Mouse (Mus musculus) liver, adult 2 months (tissue): ENCODE results near the gene 4930563M21Rik. TPM values are rescaled to one million over a fixed set of nuclear protein-coding genes. Genes with fewer than 3 reads are reported as not detected.
"Not testable (repeated sequence)": the region's sequence is repeated elsewhere in the genome, so short reads cannot be mapped to it uniquely, and the experiment has no call there.

Experiments
- DNase-seq: peaks from one replicate; pipeline ENCODE4 v3.0.0-alpha.2; 2011; ENCODE audit warnings: low read depth, low spot score; ENCODE audit errors: extremely low read depth
- H3K27ac ChIP-seq: fragments of 200-500 bp; replicated peaks from 2 replicates; pipeline ENCODE4 v1.5.1; 2012; ENCODE audit warnings: low read depth, mild to moderate bottlenecking, control low read depth, inconsistent platforms, low read length; ENCODE audit not compliant: insufficient read depth
- H3K27me3 ChIP-seq: fragments of 200-500 bp; 2 replicates; pipeline ENCODE4 v1.6.1; 2012; ENCODE audit warnings: mild to moderate bottlenecking, moderate library complexity, low read length, inconsistent platforms; ENCODE audit not compliant: control insufficient read depth, insufficient read depth
- H3K36me3 ChIP-seq: fragments of 200-500 bp; 2 replicates; pipeline ENCODE4 v1.6.1; 2012; ENCODE audit warnings: low read length, inconsistent platforms; ENCODE audit not compliant: control insufficient read depth, insufficient read depth
- H3K4me1 ChIP-seq: fragments of 200-500 bp; 2 replicates; pipeline ENCODE4 v1.6.1; 2011; ENCODE audit warnings: low read length; ENCODE audit not compliant: control insufficient read depth, insufficient read depth
- H3K4me3 ChIP-seq: fragments of 200-500 bp; 2 replicates; pipeline ENCODE4 v1.5.1; 2011; ENCODE audit warnings: low read depth, mild to moderate bottlenecking, control low read depth, low read length, moderate library complexity; ENCODE audit not compliant: insufficient read depth
- H3K79me2 ChIP-seq: fragments of 200-500 bp; 2 replicates; pipeline ENCODE4 v1.6.1; 2012; ENCODE audit warnings: inconsistent platforms, mild to moderate bottlenecking, low read length, moderate library complexity; ENCODE audit not compliant: control insufficient read depth, insufficient read depth
- H3K9ac ChIP-seq: fragments of 200-500 bp; 2 replicates; pipeline ENCODE4 v1.6.1; 2012; ENCODE audit warnings: low read depth, mild to moderate bottlenecking, control low read depth, inconsistent platforms, low read length
- CTCF ChIP-seq: fragments of 200-500 bp; IDR thresholded peaks from 2 replicates; pipeline ENCODE4 v1.5.1; 2011; ENCODE audit warnings: low read depth, low read length, control low read depth
- POLR2A ChIP-seq: fragments of 200-500 bp; IDR thresholded peaks from 2 replicates; pipeline ENCODE4 v1.6.1; 2011; ENCODE audit warnings: low read length, control low read depth; ENCODE audit not compliant: insufficient read depth; ENCODE audit errors: extremely low read depth
- WGBS: fragments of 180-500 bp; shearing (Covaris S2); methylation state at CpG from one replicate; pipeline ENCODE4 v1.1.7; 2018; 5-methylcytosine and 5-hydroxymethylcytosine counted together
- polyA plus RNA-seq: library from polyadenylated mRNA; depleted of rRNA; stranded (reverse); fragments of >200 nt; gene quantifications from 2 replicates; pipeline ENCODE4 v1.2.3, GENCODE M21; 2012
- total RNA-seq: library from RNA; depleted of rRNA; stranded (reverse); fragments of >200 nt; gene quantifications from 2 replicates; pipeline ENCODE4 v1.2.3, GENCODE M21; 2014

The 4930563M21Rik gene
- total and polyA plus RNA-seq, 2 experiments = not detected

GRCm38 (mm10) chr9:56032219-56032618, 21.9 kb upstream of the 4930563M21Rik start:
- Histone ChIP-seq H3K4me3 (no peak overlapping the region), H3K27ac (no peak overlapping the region), H3K36me3 (no peaks in the 10 kb centered on the region), H3K9ac (no peak overlapping the region), H3K27me3 (no peaks in the 10 kb centered on the region), H3K4me1 (no peaks in the 10 kb centered on the region; the same call in 1 of the 2 replicates), H3K79me2 (no peaks in the 10 kb centered on the region)
- 73% methylated on average over 3 of the region's 3 CpGs for WGBS
- DNase-seq = no peak
- TF ChIP-seq POLR2A = no peak
- no peak for TF ChIP-seq CTCF

GRCm38 (mm10) chr9:56027292-56027691, 16.9 kb upstream of the 4930563M21Rik start:
- DNase-seq = no peak
- Histone ChIP-seq H3K9ac (no peak overlapping the region), H3K4me3 (peak overlapping the region; percentile 31; the same call in 1 of the 2 replicates), H3K27ac (no peak overlapping the region), H3K36me3 (no peaks in the 10 kb centered on the region), H3K79me2 (no peaks in the 10 kb centered on the region), H3K4me1 (no peaks in the 10 kb centered on the region; the same call in 1 of the 2 replicates), H3K27me3 (no peaks in the 10 kb centered on the region)
- 78% methylated on average over 16 of the region's 16 CpGs for WGBS
- no peak for TF ChIP-seq CTCF
- TF ChIP-seq POLR2A = no peak

GRCm38 (mm10) chr9:56024772-56025171, 14.4 kb upstream of the 4930563M21Rik start:
- Histone ChIP-seq H3K79me2 (no peaks in the 10 kb centered on the region), H3K27ac (no peak overlapping the region), H3K4me1 (no peaks in the 10 kb centered on the region), H3K9ac (no peak overlapping the region), H3K36me3 (no peaks in the 10 kb centered on the region), H3K4me3 (no peak overlapping the region), H3K27me3 (no peaks in the 10 kb centered on the region)
- no peak for DNase-seq
- TF ChIP-seq POLR2A (no peak), CTCF (no peak)
- 54% methylated on average over 2 of the region's 2 CpGs for WGBS

- H3K4me1 ChIP-seq, H3K27me3 ChIP-seq, DNase-seq, H3K4me3 ChIP-seq, H3K36me3 ChIP-seq, H3K27ac ChIP-seq, H3K9ac ChIP-seq, H3K79me2 ChIP-seq: not testable (repeated sequence)
- 47% methylated on average over 2 of the region's 2 CpGs for WGBS
Measured at GRCm38 (mm10) chr9:56004679-56005078, 5.7 kb downstream of the 4930563M21Rik start.

GRCm38 (mm10) chr9:55946819-55947218, 63.5 kb downstream of the 4930563M21Rik start:
- DNase-seq = peak; percentile 46

GRCm38 (mm10) chr9:55941356-55941755, 69.0 kb downstream of the 4930563M21Rik start:
- Histone ChIP-seq H3K27me3 (no peaks in the 10 kb centered on the region), H3K4me3 (no peak overlapping the region), H3K36me3 (no peaks in the 10 kb centered on the region), H3K27ac (no peak overlapping the region), H3K4me1 (peaks cover 6% of the 10 kb centered on the region), H3K79me2 (no peaks in the 10 kb centered on the region), H3K9ac (no peak overlapping the region)
- no peak for DNase-seq
- no peak for TF ChIP-seq CTCF
- no peak for TF ChIP-seq POLR2A

More at GRCm38 (mm10) chr9:55946819-55947218, 63.5 kb downstream of the 4930563M21Rik start:
- no peaks in the 10 kb centered on the region for H3K36me3 ChIP-seq
- no peaks in the 10 kb centered on the region for H3K27me3 ChIP-seq
- no peak overlapping the region for H3K4me3 ChIP-seq
- 21% methylated on average over 1 of the region's 1 CpGs for WGBS
- H3K27ac ChIP-seq = no peak overlapping the region
- no peaks in the 10 kb centered on the region for H3K4me1 ChIP-seq
- H3K79me2 ChIP-seq = no peaks in the 10 kb centered on the region
- H3K9ac ChIP-seq = no peak overlapping the region
- no peak for TF ChIP-seq POLR2A
- no peak for TF ChIP-seq CTCF
